Mouse (Mus musculus) forebrain, embryonic 12.5 days (tissue): ENCODE data around the gene Hyal5. TPM values are rescaled to one million over a fixed set of nuclear protein-coding genes. Genes with fewer than 3 reads are reported as not detected.

Source experiments
- ATAC-seq: fragments of 200-750 bp; cut with Nextera tagmentation; 2 replicates; pipeline ENCODE4 v1.8.0; 2017; ENCODE audit warnings: moderate TSS enrichment; ENCODE audit not compliant: low FRiP score
- H3K27ac ChIP-seq: fragments of 300-500 bp; sonication (generic); 2 replicates; pipeline ENCODE4 v1.5.1; 2016; ENCODE audit warnings: mild to moderate bottlenecking
- H3K27me3 ChIP-seq: fragments of 300-500 bp; sonication (generic); 2 replicates; pipeline ENCODE4 v1.6.1; 2016; ENCODE audit warnings: mild to moderate bottlenecking
- H3K36me3 ChIP-seq: fragments of 300-500 bp; sonication (generic); replicated peaks from 2 replicates; pipeline ENCODE4 v1.6.1; 2016; ENCODE audit warnings: mild to moderate bottlenecking
- H3K4me1 ChIP-seq: fragments of 300-500 bp; sonication (generic); 2 replicates; pipeline ENCODE4 v1.6.1; 2016
- H3K4me2 ChIP-seq: fragments of 300-500 bp; sonication (generic); 2 replicates; pipeline ENCODE4 v1.6.1; 2016; ENCODE audit warnings: mild to moderate bottlenecking, moderate library complexity
- H3K4me3 ChIP-seq: fragments of 300-500 bp; sonication (generic); replicated peaks from 2 replicates; pipeline ENCODE4 v1.5.1; 2016; ENCODE audit warnings: mild to moderate bottlenecking
- H3K9ac ChIP-seq: fragments of 300-500 bp; sonication (generic); 2 replicates; pipeline ENCODE4 v1.6.1; 2016; ENCODE audit warnings: mild to moderate bottlenecking
- H3K9me3 ChIP-seq: fragments of 300-500 bp; sonication (generic); 2 replicates; pipeline ENCODE4 v1.6.1; 2016
- WGBS: fragments of 180-500 bp; shearing (Covaris S2); methylation state at CpG from one replicate; pipeline ENCODE4 v1.1.7; 2016; 5-methylcytosine and 5-hydroxymethylcytosine counted together
- polyA plus RNA-seq: library from polyadenylated mRNA; unstranded; fragments of >200 nt; fragmentation: Nextera tagmentation; extraction: Ambion mirVana; gene quantifications from 2 replicates; pipeline ENCODE4 v1.2.1, GENCODE M21; 2016

Gene Hyal5
- not detected in 2 replicates for polyA plus RNA-seq

DNA sequence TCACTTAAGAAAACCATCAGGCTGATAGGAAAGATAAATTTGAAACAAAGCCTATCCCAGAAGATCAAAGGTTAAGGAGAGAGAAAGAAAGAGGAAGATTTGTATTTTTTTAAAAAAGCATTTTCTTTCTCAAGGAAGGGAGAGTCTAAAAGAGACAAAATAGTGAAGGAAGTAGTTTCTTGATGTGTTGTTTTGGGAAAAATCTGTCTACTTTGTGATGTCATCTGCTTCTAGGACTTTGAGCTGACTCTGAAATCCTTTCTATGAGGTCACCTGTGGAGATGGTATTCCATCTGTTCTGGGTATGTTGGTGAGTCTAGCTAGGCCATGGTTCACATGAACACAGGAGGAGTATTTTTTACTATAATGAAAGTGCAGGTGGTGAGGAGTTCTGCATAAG is at the start of gene Hyal5:
TSS of gene Hyal5 (plus strand) at position 301 of the 400 bp plus-strand sequence.
- no peaks in the 10 kb centered on the region for H3K27me3 ChIP-seq
- H3K9ac ChIP-seq = no peak within 1 kb of the TSS
- no peaks in the 10 kb centered on the region for H3K4me1 ChIP-seq
- no peak within 1 kb of the TSS for H3K4me2 ChIP-seq
- no peak for ATAC-seq
- H3K36me3 ChIP-seq = no peaks in the 10 kb centered on the region
- H3K4me3 ChIP-seq = no peak within 1 kb of the TSS
- no peaks in the 10 kb centered on the region for H3K9me3 ChIP-seq
- no peak within 1 kb of the TSS for H3K27ac ChIP-seq

DNA sequence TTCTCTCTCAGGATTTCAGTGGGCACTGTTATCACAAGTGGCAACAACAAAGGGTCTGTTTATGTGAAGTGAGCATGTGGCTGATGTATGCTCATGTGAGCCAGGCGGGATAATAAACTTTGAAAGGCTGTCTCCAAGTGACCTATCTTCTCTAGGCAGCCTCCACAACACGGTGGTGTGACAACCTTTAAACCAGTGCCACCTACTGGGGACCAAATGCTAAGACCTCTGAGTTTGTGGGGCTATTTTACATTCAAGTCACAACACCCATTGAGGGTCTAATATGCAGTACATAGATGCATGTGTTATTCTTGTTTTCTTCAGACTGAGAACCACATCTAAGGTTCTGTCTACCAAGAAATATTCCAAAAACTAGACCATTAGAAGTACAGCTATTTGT is 35.7 kb upstream of the Hyal5 start:
- Histone ChIP-seq H3K4me2 (no peak overlapping the region), H3K27ac (no peak overlapping the region), H3K9me3 (no peaks in the 10 kb centered on the region), H3K36me3 (no peaks in the 10 kb centered on the region), H3K9ac (no peak overlapping the region), H3K27me3 (no peaks in the 10 kb centered on the region), H3K4me1 (no peaks in the 10 kb centered on the region), H3K4me3 (no peak overlapping the region)
- ATAC-seq = no peak
- 52% methylated on average over 2 of the region's 2 CpGs for WGBS

DNA sequence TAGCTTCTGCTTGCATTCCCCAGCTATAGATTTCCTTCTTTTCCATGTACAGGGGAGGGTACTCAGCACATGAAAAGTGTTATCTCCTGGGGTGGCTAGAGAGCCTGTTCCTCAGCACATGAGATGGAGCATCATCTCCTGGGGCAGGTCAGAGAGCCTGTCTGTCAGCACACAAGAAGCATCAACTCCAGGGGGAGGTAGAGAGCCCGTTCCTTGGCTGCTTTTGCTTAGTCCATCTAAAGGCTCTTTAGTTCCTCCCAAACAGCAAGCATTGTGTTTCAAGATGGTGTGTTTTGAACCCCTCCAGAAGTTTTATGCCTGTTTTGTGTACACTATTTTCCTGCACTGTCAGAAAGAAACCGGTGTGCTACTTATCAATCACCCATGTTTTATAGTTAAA is 2.5 kb downstream of the Hyal5 start:
- no peak overlapping the region for H3K9ac ChIP-seq
- whole genome bisulfite sequencing = 46% methylated on average over 2 of the region's 2 CpGs
- H3K36me3 ChIP-seq = no peaks in the 10 kb centered on the region
- H3K4me3 ChIP-seq = no peak overlapping the region
- H3K27ac ChIP-seq = no peak overlapping the region
- H3K27me3 ChIP-seq = no peaks in the 10 kb centered on the region
- no peak overlapping the region for H3K4me2 ChIP-seq
- H3K9me3 ChIP-seq = no peaks in the 10 kb centered on the region
- no peaks in the 10 kb centered on the region for H3K4me1 ChIP-seq
- ATAC-seq = no peak

DNA sequence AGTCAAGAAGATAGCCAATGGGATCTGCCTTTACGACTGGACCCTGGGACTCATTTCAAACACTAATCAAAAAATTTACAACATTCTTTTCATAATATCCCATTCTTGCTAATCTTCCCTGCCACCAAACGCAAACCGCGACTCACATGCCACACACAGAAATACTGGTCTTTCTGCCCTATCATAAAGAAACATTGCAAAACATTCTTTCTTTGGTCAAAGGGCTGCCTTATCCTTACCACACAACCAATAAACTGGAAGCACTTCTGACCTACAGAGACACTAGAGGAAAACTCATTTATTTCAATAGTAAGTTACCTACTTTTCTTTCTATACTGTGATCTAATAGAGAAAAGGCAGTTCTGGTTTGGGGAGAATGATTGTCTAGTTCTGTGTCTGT is 5.9 kb downstream of the Hyal5 start:
- WGBS = 90% methylated on average over 4 of the region's 4 CpGs
- no peaks in the 10 kb centered on the region for H3K4me1 ChIP-seq
- H3K9me3 ChIP-seq = no peaks in the 10 kb centered on the region
- no peaks in the 10 kb centered on the region for H3K36me3 ChIP-seq
- H3K9ac ChIP-seq = no peak overlapping the region
- no peaks in the 10 kb centered on the region for H3K27me3 ChIP-seq
- ATAC-seq = no peak
- no peak overlapping the region for H3K27ac ChIP-seq
- no peak overlapping the region for H3K4me2 ChIP-seq
- H3K4me3 ChIP-seq = no peak overlapping the region

DNA sequence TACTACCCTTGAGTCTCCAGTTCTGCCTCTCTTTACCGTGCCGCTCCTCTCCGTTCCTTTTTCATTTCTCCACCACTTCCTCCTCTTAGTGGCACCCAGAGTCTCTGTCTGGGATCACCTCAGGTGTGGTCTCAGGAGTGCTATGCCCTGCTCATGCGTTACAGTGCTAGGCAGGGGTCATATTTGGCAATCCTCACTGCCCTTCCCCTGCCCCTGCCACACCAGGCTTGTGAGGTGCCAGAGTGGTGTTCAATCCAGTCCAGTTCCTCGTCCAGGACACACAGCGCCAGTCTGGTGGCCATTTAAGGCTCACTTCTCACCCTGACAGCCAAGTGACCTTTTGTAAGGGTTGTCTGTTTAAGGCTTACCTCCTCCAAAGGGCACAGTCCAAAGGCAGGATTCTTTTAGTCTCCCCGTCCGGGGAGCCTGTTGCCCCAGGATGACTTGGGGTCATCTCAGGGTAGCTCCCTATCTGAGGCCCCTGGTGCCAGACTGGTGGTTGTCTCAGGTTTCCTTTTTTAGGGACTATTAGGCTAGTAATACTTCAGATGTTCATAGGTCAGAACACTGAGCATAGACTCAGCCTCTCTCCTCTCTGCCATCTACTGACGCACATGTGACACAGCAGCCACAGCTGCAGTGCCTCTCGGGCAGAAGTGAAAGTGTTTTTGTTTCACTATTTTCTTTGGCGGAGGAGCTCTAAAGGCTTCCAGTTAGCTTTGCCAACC is 36.5 kb downstream of the Hyal5 start:
- no peak overlapping the region for H3K9ac ChIP-seq
- H3K9me3 ChIP-seq = no peaks in the 10 kb centered on the region
- no peak overlapping the region for H3K4me3 ChIP-seq
- 78% methylated on average over 11 of the region's 11 CpGs for whole genome bisulfite sequencing
- H3K4me2 ChIP-seq = no peak overlapping the region
- H3K36me3 ChIP-seq = no peaks in the 10 kb centered on the region
- 0 out of 2 replicates have a peak, but pooled peaks have one; percentile 17 for ATAC-seq
- no peak overlapping the region for H3K27ac ChIP-seq
- H3K4me1 ChIP-seq = no peaks in the 10 kb centered on the region
- no peaks in the 10 kb centered on the region for H3K27me3 ChIP-seq

DNA sequence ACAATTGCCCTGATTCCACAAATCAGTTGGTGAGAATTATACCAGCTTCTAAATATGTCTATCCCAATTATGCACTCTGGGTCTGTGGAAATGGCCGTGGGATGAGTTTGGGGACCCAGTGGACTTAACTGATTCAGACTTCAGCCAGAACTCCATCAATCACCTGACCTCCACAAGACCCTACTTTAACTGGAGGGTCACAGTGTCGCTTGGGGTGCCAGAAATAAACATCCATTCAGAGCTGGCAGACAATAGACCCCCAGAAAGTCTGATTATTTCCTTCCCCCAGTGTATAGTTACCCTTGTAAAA is 37.0 kb downstream of the Hyal5 start:
- Histone ChIP-seq H3K27me3 (no peaks in the 10 kb centered on the region), H3K9ac (no peak overlapping the region), H3K4me1 (no peaks in the 10 kb centered on the region), H3K27ac (no peak overlapping the region), H3K4me2 (no peak overlapping the region), H3K36me3 (no peaks in the 10 kb centered on the region), H3K4me3 (no peak overlapping the region), H3K9me3 (no peaks in the 10 kb centered on the region)
- WGBS = 55% methylated on average over 2 of the region's 2 CpGs
- no peak for ATAC-seq

DNA sequence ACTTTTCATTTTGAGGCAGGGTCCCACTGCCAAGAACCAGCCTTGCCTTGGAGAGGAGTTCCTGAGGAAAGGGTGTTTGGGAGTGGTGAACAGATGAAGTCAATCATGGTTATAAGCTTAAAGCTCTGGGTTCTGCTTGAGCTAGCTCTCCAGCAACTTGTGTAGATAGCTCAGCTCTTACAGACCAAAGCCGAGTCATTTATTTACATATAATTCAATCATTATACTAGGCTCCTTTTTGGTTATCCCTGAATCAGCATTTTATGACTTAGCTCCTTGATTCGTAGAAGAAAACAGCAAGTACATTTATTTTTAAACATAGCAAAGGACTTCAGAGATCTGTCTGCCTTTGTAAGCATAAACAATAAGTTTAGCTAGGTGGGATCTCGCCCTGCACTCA is 47.3 kb downstream of the Hyal5 start:
- Histone ChIP-seq H3K36me3 (no peaks in the 10 kb centered on the region), H3K27ac (no peak overlapping the region), H3K9ac (no peak overlapping the region), H3K27me3 (no peaks in the 10 kb centered on the region), H3K4me1 (no peaks in the 10 kb centered on the region), H3K4me2 (no peak overlapping the region), H3K9me3 (no peaks in the 10 kb centered on the region), H3K4me3 (no peak overlapping the region)
- ATAC-seq = no peak
- 85% methylated on average over 3 of the region's 3 CpGs for WGBS

DNA sequence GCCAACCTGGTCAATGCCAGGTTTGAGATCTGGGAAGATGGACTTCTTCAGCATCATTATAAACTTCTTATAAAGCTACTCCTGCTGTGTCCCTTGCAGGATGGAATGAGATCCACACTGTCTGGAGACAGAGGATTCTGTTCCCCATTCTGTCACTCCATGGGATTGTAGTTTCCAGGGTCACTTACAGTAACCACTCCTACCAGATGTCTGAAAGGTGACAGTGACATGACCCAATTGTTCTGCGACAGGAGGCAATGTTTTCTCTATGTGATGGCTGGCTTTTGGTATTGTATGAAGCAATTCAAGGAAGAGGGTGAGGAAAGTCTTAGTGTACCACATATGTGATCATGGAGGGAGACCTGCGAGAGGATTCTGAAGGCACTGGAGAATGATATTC is 50.0 kb downstream of the Hyal5 start:
- Histone ChIP-seq H3K27ac (no peak overlapping the region), H3K9ac (no peak overlapping the region), H3K4me1 (no peaks in the 10 kb centered on the region), H3K4me3 (no peak overlapping the region), H3K9me3 (no peaks in the 10 kb centered on the region), H3K27me3 (no peaks in the 10 kb centered on the region), H3K36me3 (no peaks in the 10 kb centered on the region), H3K4me2 (no peak overlapping the region)
- no peak for ATAC-seq
- 92% methylated on average over 2 of the region's 2 CpGs for WGBS

DNA sequence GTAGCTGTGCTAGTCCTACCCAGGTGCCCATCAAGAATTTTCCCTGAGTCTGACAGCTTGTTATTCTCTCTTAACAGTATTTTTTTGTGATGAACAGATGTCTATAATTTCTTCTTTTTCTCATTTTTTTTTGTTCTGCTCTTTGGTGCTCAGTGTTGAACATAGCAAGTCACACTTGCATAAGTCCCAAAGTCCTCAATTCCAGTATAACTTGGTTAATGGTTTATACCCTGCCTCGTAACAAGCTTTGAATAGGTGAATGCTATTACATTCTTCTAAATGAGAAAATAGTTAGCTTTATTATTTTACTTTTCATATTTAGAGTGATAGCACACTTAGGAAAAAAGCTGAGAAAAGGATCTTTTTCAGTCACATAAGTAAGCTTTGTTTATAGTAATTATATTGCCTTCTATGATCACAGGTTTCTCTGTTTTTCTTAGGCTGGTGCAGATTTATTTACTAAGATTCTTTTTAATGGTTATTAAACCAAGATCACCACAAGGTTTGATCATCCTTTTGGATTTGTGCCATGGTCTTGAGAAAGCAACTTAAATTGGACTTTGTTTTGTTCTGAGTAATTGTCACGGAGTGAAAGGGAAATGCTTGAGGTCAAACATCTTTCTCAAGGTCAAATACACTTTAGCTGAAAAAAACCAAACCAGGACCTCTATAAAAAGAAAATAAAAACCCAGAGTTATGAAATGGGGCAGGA is 52.4 kb downstream of the Hyal5 start:
- no peak for ATAC-seq
- Histone ChIP-seq H3K36me3 (no peaks in the 10 kb centered on the region), H3K27me3 (no peaks in the 10 kb centered on the region), H3K4me3 (no peak overlapping the region), H3K27ac (no peak overlapping the region), H3K4me2 (no peak overlapping the region), H3K9me3 (no peaks in the 10 kb centered on the region), H3K4me1 (no peaks in the 10 kb centered on the region), H3K9ac (no peak overlapping the region)
- 75% methylated on average over 2 of the region's 2 CpGs for WGBS

DNA sequence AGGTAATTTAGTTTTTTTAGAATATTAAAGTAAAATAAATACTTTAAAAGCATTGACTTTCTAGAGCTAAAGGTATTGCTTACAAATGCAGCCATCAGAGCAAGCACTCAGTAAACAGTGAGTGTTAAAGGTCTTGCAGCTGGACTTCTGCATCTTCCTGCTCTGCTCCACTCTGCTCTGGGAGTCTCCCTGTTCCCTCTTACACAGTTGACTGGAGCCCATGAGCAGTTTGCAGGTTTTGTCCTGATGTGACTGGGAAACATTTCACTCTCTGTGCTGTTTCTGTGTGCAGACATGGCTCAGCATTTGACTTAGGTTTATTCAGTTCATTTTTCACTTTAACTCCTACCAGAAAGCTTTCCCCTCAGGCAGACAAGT is 52.9 kb downstream of the Hyal5 start:
- Histone ChIP-seq H3K4me2 (no peak overlapping the region), H3K27ac (no peak overlapping the region), H3K9ac (no peak overlapping the region), H3K4me3 (no peak overlapping the region), H3K36me3 (no peaks in the 10 kb centered on the region), H3K4me1 (no peaks in the 10 kb centered on the region), H3K27me3 (no peaks in the 10 kb centered on the region), H3K9me3 (no peaks in the 10 kb centered on the region)
- no peak for ATAC-seq

DNA sequence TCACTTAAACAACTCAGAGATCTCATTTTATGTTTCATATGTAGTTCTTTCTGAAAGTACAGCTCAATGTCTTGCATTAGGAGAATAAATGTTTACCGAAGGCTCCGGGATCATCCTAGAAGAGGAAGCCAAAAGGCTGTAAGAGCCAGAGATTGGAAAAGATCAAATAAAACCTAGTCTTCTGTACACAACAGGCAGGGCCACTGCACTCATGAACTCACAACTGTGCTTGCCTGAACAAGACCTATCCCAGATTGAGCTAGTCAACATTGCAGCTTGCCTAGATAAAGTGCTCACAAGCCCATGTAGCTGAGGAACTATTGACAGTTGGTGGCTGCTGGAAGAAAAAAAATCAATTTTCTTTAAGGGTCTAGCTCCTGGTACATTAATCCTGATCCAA is 55.8 kb downstream of the Hyal5 start:
- Histone ChIP-seq H3K4me2 (no peak overlapping the region), H3K9ac (no peak overlapping the region), H3K27ac (no peak overlapping the region), H3K36me3 (no peaks in the 10 kb centered on the region), H3K27me3 (no peaks in the 10 kb centered on the region), H3K4me3 (no peak overlapping the region), H3K4me1 (no peaks in the 10 kb centered on the region), H3K9me3 (no peaks in the 10 kb centered on the region)
- no peak for ATAC-seq
- WGBS = 95% methylated on average over 2 of the region's 2 CpGs

DNA sequence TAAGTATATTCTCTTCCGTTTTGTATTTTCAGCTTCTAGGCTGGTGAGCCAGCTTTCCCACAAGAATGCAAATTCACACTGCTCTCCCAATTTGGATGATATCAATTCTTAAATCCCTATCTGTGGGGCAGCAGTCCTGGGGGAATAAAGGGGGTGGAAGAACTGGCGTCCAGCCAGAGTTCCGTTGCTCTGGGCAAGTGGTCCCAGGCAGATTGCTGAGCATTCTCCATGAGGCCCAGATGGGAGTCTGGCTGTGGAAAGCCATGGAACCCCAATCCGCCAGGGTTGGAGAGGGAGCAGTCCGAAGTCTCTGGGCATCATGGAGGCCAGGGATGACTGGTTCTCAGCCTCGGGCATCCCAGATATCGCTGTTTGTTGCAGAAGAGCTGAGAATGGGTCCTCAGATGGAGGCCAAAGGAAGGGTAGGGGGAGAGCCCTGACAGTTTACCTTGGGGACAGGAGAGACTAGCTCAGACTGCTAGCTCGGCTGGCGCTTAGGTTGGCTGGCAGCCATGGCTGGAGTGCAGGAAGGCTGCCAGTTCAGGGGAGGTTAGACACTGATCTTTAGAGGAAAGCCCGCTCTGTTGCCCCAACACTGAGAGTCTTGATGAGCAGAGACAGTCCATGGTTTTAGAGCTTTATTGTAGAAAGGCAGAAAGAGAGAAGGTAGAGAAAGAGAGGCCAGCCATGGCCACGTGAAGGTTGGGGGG is 67.4 kb downstream of the Hyal5 start:
- no peaks in the 10 kb centered on the region for H3K36me3 ChIP-seq
- ATAC-seq = no peak
- H3K4me1 ChIP-seq = no peaks in the 10 kb centered on the region
- H3K9ac ChIP-seq = no peak overlapping the region
- H3K27ac ChIP-seq = no peak overlapping the region
- WGBS = 91% methylated on average over 11 of the region's 11 CpGs
- H3K4me3 ChIP-seq = no peak overlapping the region
- no peaks in the 10 kb centered on the region for H3K27me3 ChIP-seq
- no peak overlapping the region for H3K4me2 ChIP-seq
- H3K9me3 ChIP-seq = no peaks in the 10 kb centered on the region
